Mouse (Mus musculus) activated CD4-positive, CD25-positive, alpha-beta regulatory T cell, adult 4 months (primary cell): ENCODE measurements around the gene Lrrc47. TPM values are rescaled to one million over a fixed set of nuclear protein-coding genes. Genes with fewer than 3 reads are reported as not detected.

Source experiments
- ATAC-seq: one replicate; pipeline ENCODE4 v1.8.0; 2017
- polyA plus RNA-seq, 2 experiments: library from polyadenylated mRNA; unstranded; fragments of 100-300 nt; shearing (Covaris generic); gene quantifications; one replicate each; pipeline ENCODE4 v1.2.1; 2017

The Lrrc47 gene
- polyA plus RNA-seq = 1 to 10 TPM; 4.7 to 5.2 TPM

- ATAC-seq = peak; percentile 90
These were observed at the start of gene Lrrc47 for GRCm38 (mm10) chr4:154011646-154012089. TSS of gene Lrrc47 (plus strand) at chr4:154011731.

DNA sequence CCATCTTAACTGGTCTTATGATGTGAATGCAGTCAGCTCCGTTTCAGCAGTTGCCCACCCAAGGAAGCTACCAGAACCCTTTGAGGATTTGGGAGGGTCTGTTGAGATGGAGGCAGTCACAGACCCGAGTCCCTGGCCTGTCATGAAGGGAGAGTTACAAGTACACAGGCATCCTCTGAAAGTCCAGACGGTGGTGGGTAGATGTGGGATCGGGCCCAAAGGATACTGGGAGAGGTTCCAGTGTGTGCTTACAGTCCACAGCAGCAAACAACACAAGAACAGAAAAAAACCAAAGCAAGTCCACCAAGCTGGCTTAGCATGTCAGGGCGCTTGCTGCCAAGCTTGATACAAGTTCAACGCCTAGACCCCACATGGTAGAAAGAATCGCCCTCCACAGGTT is 48.9 kb upstream of the Lrrc47 start:
- no peak for ATAC-seq

DNA sequence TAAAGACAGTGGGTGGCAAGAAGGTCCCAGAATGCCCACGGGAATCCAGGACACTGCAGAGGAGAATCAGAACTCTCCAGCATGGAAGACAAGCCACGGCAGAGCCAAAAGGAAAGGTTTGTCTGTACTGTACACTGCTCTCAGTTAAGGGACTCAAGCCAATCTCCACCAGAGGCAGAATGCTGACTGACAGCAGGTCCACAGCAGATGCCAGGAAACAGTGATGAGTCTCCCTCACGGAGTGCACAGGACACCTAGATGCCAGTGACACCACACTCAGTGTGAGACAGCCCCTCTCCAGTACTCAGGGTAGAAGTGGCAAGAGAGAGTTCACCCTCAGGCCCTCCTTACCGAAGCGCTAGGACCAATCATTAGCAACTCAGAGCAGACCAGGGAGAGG is 44.9 kb upstream of the Lrrc47 start:
- ATAC-seq = no peak

GRCm38 (mm10) chr4:153967556-153967955 is 44.0 kb upstream of the Lrrc47 start:
- ATAC-seq = no peak

DNA sequence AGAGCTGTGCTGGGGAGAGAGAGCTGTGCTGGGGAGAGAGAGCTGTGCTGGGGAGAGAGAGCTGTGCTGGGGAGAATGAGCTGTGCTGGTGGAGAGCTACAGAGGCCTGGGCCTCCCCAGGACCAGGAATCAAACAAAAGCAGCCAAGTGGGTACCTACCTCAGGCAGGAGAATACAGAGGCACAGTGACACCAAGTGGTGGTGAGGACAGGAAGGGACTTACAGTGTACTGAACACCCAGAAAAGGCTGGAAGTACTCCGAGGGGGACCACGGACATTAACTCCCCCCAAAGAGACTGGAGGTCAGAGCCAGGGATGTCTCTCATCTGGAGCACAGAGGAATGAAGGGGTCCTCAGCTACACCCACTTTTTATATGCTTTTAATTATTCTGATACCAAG is 43.5 kb upstream of the Lrrc47 start:
- ATAC-seq = no peak

- peak; percentile 94 for ATAC-seq
These were observed 36.9 kb upstream of the Lrrc47 start, which contains the start of the genes Dffb and Cep104 for GRCm38 (mm10) chr4:153974431-153975291. TSS of gene Dffb (minus strand) at chr4:153975126. TSS of gene Cep104 (plus strand) at chr4:153975194.

DNA sequence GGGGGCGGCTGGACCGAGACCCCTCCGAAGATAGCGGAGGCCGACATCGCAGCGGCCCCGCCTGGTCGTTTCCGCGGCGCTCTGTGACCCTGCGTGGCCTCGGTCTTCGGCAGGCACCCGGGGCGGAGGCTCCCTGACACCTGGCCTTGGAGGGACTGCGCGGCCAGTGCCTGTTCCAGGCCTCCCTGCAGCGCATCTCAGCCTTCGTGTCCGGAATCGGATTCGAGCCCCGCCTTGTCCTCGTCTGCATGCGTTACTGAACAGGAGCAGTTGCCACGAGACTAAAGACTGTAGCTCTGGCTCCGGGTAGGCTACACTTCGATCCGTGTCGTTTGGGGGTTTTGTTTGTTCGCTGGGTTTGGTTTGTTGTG is 36.3 kb upstream of the Lrrc47 start:
- peak; percentile 30 for ATAC-seq

DNA sequence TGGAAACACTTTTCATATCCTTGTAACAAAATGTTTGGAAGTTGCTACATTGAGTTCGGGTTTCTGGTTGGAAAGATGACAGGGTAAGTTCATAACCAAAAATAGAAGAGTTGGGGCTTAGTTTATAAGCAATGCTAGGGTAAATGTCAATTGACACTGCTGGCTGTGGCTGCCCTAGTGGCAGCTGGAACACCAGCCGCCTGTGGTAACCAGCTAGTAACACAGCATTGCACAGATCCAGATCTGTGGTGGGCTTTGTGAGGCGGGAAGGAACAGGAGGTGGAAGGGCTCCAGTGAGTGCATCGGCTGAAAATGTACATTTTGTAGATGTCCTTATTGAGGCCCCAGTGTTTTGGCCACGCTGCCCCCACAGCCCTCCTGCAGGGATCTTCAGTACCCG is 35.8 kb upstream of the Lrrc47 start:
- no peak for ATAC-seq

GRCm38 (mm10) chr4:153979243-153979642 is 32.3 kb upstream of the Lrrc47 start:
- no peak for ATAC-seq

GRCm38 (mm10) chr4:153980470-153980869 is 31.1 kb upstream of the Lrrc47 start:
- no peak for ATAC-seq

DNA sequence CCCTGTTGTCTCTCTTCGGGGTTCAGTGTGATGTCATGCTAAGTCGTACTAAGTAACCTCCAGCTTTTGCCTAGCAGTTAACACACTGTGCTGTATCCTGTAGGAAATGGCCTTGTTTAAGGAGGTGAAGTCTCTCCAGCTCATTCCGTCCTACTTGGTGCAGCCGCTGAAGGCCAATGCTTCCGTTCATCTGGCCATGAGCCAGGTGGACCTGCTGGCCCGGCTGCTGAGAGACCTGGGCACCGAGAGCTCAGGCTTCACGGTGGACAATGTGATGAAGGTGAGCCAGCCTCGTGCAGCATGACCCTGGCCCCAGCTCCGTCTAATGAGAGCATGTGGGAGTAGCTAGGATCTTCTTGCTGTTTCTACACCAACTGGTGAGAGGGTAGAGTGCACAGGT is 18.8 kb upstream of the Lrrc47 start:
- no peak for ATAC-seq

DNA sequence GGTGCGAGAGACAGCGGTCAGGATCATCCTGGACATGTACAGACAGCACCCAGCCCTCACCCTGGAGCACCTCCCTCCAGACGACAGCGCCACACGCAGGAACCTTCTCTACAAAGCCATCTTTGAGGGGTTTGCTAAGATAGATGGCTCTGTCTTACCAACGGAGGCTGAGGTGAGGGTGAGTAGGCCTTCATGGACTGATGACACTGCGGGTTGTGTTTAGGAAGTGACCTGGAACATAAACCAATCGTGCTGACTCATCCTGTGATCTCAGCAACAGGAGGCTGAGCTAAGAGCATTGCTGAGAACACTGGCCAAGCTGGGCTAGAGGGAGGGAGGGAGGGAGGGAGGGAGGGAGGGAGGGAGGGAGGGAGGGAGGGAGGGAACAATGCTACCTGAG is 18.0 kb upstream of the Lrrc47 start:
- ATAC-seq = no peak

- ATAC-seq = no peak
These were observed 6.0 kb upstream of the Lrrc47 start for GRCm38 (mm10) chr4:154005488-154005887.

GRCm38 (mm10) chr4:154006264-154006663 is 5.3 kb upstream of the Lrrc47 start:
- ATAC-seq = no peak

GRCm38 (mm10) chr4:154007759-154008158 is 3.8 kb upstream of the Lrrc47 start:
- ATAC-seq = no peak

DNA sequence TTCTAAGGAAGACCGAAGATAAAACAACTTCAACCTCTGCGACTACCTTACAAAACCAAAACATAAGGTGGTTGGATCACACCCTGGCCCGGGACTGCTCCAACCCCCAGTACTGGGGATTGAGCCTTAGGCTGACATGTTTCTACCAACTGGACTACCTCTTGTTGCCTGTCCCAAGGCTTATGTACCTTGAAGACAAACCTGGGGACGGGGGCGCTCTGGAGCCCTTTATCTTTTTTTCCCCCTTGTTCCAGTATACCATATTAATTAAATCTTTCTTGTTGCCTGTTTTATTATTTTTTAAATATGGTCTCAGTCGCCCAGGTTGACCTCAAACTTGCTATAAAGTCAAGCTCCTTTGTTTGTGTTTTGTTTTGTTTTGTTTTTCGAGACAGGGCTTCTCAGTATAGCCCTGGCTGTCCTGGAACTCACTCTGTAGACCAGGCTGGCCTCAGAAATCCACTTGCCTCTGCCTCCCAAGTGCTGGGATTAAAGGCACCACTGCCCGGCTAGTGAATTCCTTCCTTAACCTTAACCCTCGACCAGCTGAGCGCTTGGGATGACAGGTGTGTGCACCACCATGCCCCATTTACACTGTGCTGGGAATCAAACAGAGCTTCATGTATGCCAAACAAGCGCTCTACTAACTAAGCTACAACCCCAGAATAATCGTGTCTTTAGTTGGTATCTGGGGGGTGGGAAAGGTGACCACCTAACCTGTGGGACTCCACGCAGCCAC is 455 bp upstream of the Lrrc47 start:
- ATAC-seq = peak; percentile 41

GRCm38 (mm10) chr4:154012132-154012882 is 776 bp downstream of the Lrrc47 start:
- ATAC-seq = peak; percentile 41

DNA sequence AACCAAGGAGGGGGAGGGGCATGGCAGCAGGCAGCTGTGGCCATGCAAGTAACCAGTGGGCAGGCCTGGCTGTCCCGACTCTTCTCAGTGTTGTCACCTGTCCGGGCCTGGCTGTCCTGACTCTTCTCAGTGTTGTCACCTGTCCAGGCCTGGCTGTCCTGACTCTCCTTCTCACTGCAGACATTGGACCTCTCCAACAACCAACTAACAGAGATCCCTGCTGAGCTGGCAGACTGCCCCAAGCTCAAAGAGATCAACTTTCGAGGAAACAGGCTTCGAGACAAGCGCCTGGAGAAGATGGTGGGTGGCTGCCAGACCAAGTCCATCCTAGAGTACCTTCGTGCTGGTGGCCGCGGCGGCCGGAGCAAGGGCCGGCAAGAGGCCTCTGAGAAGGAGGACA is 3.9 kb downstream of the Lrrc47 start:
- no peak for ATAC-seq

GRCm38 (mm10) chr4:154019571-154019970 is 8.0 kb downstream of the Lrrc47 start:
- no peak for ATAC-seq

DNA sequence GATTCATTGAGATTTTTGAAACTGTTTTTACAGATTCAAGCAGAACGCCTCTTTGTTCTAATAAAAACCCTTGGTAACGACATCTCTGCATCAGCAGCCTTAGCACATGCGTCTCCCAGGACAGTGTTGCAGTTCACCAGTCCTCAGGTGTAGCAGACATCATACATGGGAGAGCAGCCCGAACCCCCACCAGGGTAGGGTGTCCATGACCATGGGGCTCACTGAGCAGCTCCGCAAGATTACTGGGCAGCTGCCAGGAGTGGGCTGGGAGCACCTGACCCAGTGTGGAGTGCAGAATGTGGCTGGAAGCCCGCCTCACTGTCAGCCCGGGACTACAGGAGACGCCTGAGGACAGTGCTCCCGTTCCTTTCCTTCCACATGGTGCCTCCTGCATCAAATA is 9.9 kb downstream of the Lrrc47 start:
- no peak for ATAC-seq

GRCm38 (mm10) chr4:154022407-154022806 is 10.9 kb downstream of the Lrrc47 start:
- no peak for ATAC-seq

DNA sequence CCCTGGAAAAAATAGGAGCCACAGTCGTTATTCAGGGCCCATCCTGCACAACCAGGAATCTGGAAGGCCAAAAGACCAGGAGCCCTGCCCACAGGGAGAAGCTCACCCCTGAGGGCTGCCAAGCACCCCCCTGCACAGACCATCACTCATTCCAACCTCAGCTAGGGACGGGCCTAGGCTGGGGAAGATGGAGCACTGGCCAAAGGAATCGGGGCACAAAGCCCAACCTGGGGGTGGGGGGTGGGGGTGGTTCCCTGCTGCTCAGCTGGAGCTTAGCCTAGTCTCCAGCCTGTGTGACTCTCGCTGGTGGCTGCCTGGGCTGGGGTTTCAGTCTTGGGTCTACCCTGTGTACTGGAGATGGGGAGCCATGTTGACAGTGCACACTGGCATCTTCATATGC is 11.3 kb downstream of the Lrrc47 start:
- ATAC-seq = no peak
